Mouse (Mus musculus): ENCODE data around the gene Nudt4. TPM values are rescaled to one million over a fixed set of nuclear protein-coding genes. Genes with fewer than 3 reads are reported as not detected.

The Nudt4 gene
- polyA plus RNA-seq (2012; rRNA removed), result 66.5 and 97.0 TPM in 2 replicates

GRCm38 (mm10) chr10:95563851-95564845 is at the start of gene Nudt4:
TSS of gene Nudt4 (minus strand) at chr10:95564146.

GRCm38 (mm10) chr10:95514656-95515292 is 49.2 kb downstream of the Nudt4 start, which contains the start of gene Ube2n:
TSS of gene Ube2n (plus strand) at chr10:95515145.

DNA sequence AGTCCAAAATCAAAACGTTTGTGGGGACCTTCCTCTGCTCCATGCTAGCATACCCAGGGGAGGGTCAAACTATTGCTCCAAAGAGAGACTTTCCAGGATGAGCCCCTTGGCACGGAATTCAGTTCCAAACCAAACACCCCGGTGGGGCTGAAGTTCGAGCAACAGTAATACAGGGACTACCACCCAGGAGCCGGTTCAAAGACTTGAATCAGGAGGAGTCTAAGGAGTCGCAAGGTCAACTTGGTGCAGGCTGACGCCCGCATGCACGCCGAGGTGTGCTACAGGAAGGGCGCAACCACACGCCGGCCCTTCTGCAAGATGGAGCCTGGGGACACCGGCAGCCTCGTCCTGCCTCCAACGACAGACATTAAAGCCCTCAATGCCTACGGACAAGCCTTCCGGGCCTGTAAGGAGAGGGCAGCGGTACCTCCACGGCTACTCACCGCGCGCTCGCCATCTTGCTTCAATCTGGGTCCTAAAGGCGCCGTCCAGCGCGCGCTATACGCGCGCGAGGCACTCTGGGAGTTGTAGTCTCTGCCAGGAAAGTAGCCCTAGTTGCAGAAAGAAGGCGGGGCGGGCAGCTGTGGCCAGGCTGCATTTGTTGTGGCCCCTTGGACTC is 62.4 kb downstream of the Nudt4 start, which contains the start of gene Mrpl42:
TSS of gene Mrpl42 (minus strand) at position 478 of the 619 bp plus-strand sequence.

Other genes starting within 250 kb of the Nudt4 start
- 8.8 and 9.7 TPM in 2 replicates for gene Cradd, start 240.0 kb downstream of the Nudt4 start, polyA plus RNA-seq (2012; rRNA removed)
- 21.2 and 22.8 TPM in 2 replicates for gene Socs2, start 147.0 kb downstream of the Nudt4 start, polyA plus RNA-seq (2012; rRNA removed)
- gene Mrpl42, start 62.2 kb downstream of the Nudt4 start, polyA plus RNA-seq (2012; rRNA removed), result 144 and 224 TPM in 2 replicates
- 211 and 302 TPM in 2 replicates for gene Ube2n, start 49.0 kb downstream of the Nudt4 start, polyA plus RNA-seq (2012; rRNA removed)
- gene Anapc15-ps, start 109.3 kb upstream of the Nudt4 start, polyA plus RNA-seq (2012; rRNA removed), result 0.66 TPM in 1 of 2 replicates, not detected in the other

Measured in central nervous system, embryonic 11.5 days (tissue).